Mouse (Mus musculus) forebrain, embryonic 12.5 days (tissue): ENCODE results near the gene Elk4. TPM values are rescaled to one million over a fixed set of nuclear protein-coding genes. Genes with fewer than 3 reads are reported as not detected.

Experiments
- ATAC-seq: fragments of 200-750 bp; cut with Nextera tagmentation; 2 replicates; pipeline ENCODE4 v1.8.0; 2017; ENCODE audit warnings: moderate TSS enrichment; ENCODE audit not compliant: low FRiP score
- H3K27ac ChIP-seq: fragments of 300-500 bp; sonication (generic); 2 replicates; pipeline ENCODE4 v1.5.1; 2016; ENCODE audit warnings: mild to moderate bottlenecking
- H3K27me3 ChIP-seq: fragments of 300-500 bp; sonication (generic); 2 replicates; pipeline ENCODE4 v1.6.1; 2016; ENCODE audit warnings: mild to moderate bottlenecking
- H3K36me3 ChIP-seq: fragments of 300-500 bp; sonication (generic); replicated peaks from 2 replicates; pipeline ENCODE4 v1.6.1; 2016; ENCODE audit warnings: mild to moderate bottlenecking
- H3K4me1 ChIP-seq: fragments of 300-500 bp; sonication (generic); 2 replicates; pipeline ENCODE4 v1.6.1; 2016
- H3K4me2 ChIP-seq: fragments of 300-500 bp; sonication (generic); 2 replicates; pipeline ENCODE4 v1.6.1; 2016; ENCODE audit warnings: mild to moderate bottlenecking, moderate library complexity
- H3K4me3 ChIP-seq: fragments of 300-500 bp; sonication (generic); replicated peaks from 2 replicates; pipeline ENCODE4 v1.5.1; 2016; ENCODE audit warnings: mild to moderate bottlenecking
- H3K9ac ChIP-seq: fragments of 300-500 bp; sonication (generic); 2 replicates; pipeline ENCODE4 v1.6.1; 2016; ENCODE audit warnings: mild to moderate bottlenecking
- H3K9me3 ChIP-seq: fragments of 300-500 bp; sonication (generic); 2 replicates; pipeline ENCODE4 v1.6.1; 2016
- WGBS: fragments of 180-500 bp; shearing (Covaris S2); methylation state at CpG from one replicate; pipeline ENCODE4 v1.1.7; 2016; 5-methylcytosine and 5-hydroxymethylcytosine counted together
- polyA plus RNA-seq: library from polyadenylated mRNA; unstranded; fragments of >200 nt; fragmentation: Nextera tagmentation; extraction: Ambion mirVana; gene quantifications from 2 replicates; pipeline ENCODE4 v1.2.1, GENCODE M21; 2016

The Elk4 gene
- polyA plus RNA-seq, 1 experiment from 2014 or later, result 19.9 TPM

GRCm38 (mm10) chr1:132007828-132008827 lies 721 bp downstream of the Elk4 start:
- WGBS, result under 1% methylated on average over 68 of the region's 72 CpGs
- Histone ChIP-seq H3K27me3 (no peaks in the 10 kb centered on the region), H3K36me3 (no peaks in the 10 kb centered on the region), H3K9ac (peak overlapping the region; percentile 94), H3K9me3 (no peaks in the 10 kb centered on the region), H3K4me3 (peak overlapping the region; percentile 89), H3K4me1 (peaks cover 18% of the 10 kb centered on the region), H3K4me2 (peak overlapping the region; percentile 79), H3K27ac (peak overlapping the region; percentile 97)
- ATAC-seq, result peak; percentile 93

GRCm38 (mm10) chr1:132008881-132009644 lies 1.7 kb downstream of the Elk4 start:
- Histone ChIP-seq H3K36me3 (no peaks in the 10 kb centered on the region), H3K27me3 (no peaks in the 10 kb centered on the region), H3K27ac (no peak overlapping the region), H3K4me2 (peak overlapping the region; percentile 79), H3K9me3 (no peaks in the 10 kb centered on the region), H3K4me1 (peaks cover 18% of the 10 kb centered on the region), H3K9ac (0 out of 2 replicates have a peak overlapping the region, but pooled peaks have one; percentile 40), H3K4me3 (peak overlapping the region; percentile 89)
- no peak for ATAC-seq
- 32% methylated on average over 8 of the region's 8 CpGs for WGBS

GRCm38 (mm10) chr1:132010632-132011501 lies 3.5 kb downstream of the Elk4 start:
- H3K27me3 ChIP-seq, result no peaks in the 10 kb centered on the region
- no peak for ATAC-seq
- no peak overlapping the region for H3K4me3 ChIP-seq
- H3K4me1 ChIP-seq, result peaks cover 18% of the 10 kb centered on the region
- no peak overlapping the region for H3K4me2 ChIP-seq
- no peak overlapping the region for H3K27ac ChIP-seq
- WGBS, result 88% methylated on average over 17 of the region's 17 CpGs
- H3K9ac ChIP-seq, result no peak overlapping the region
- H3K36me3 ChIP-seq, result peaks cover 17% of the 10 kb centered on the region
- H3K9me3 ChIP-seq, result no peaks in the 10 kb centered on the region

- WGBS, result 77% methylated on average over 2 of the region's 2 CpGs
Measured at GRCm38 (mm10) chr1:132011785-132012184, 4.4 kb downstream of the Elk4 start.

GRCm38 (mm10) chr1:132012861-132013260 lies 5.5 kb downstream of the Elk4 start:
- peaks cover 32% of the 10 kb centered on the region for H3K36me3 ChIP-seq
- H3K27me3 ChIP-seq, result no peaks in the 10 kb centered on the region
- WGBS, result 87% methylated on average over 8 of the region's 8 CpGs
- no peaks in the 10 kb centered on the region for H3K9me3 ChIP-seq
- H3K27ac ChIP-seq, result no peak overlapping the region
- H3K9ac ChIP-seq, result no peak overlapping the region
- H3K4me3 ChIP-seq, result no peak overlapping the region
- no peak overlapping the region for H3K4me2 ChIP-seq
- ATAC-seq, result no peak
- peaks cover 13% of the 10 kb centered on the region for H3K4me1 ChIP-seq

More at GRCm38 (mm10) chr1:132011785-132012184, 4.4 kb downstream of the Elk4 start:
- Histone ChIP-seq H3K4me1 (peaks cover 14% of the 10 kb centered on the region), H3K9me3 (no peaks in the 10 kb centered on the region), H3K9ac (no peak overlapping the region), H3K27me3 (no peaks in the 10 kb centered on the region), H3K4me3 (no peak overlapping the region), H3K27ac (no peak overlapping the region), H3K36me3 (peaks cover 22% of the 10 kb centered on the region), H3K4me2 (no peak overlapping the region)
- ATAC-seq, result no peak

GRCm38 (mm10) chr1:132014800-132015199 lies 7.4 kb downstream of the Elk4 start:
- Histone ChIP-seq H3K4me3 (no peak overlapping the region), H3K4me1 (no peaks in the 10 kb centered on the region; the same call in 1 of the 2 replicates), H3K9ac (no peak overlapping the region), H3K9me3 (no peaks in the 10 kb centered on the region), H3K4me2 (no peak overlapping the region), H3K36me3 (peaks cover 52% of the 10 kb centered on the region), H3K27me3 (no peaks in the 10 kb centered on the region), H3K27ac (no peak overlapping the region)
- ATAC-seq, result no peak
- 96% methylated on average over 1 of the region's 1 CpGs for whole genome bisulfite sequencing

GRCm38 (mm10) chr1:132016691-132017090 lies 9.3 kb downstream of the Elk4 start:
- Histone ChIP-seq H3K4me3 (no peak overlapping the region), H3K36me3 (peaks cover 63% of the 10 kb centered on the region), H3K27me3 (no peaks in the 10 kb centered on the region), H3K9me3 (no peaks in the 10 kb centered on the region), H3K9ac (no peak overlapping the region), H3K4me2 (no peak overlapping the region), H3K4me1 (no peaks in the 10 kb centered on the region), H3K27ac (no peak overlapping the region)
- WGBS, result 97% methylated on average over 1 of the region's 1 CpGs
- ATAC-seq, result no peak

GRCm38 (mm10) chr1:132019876-132020275 lies 12.5 kb downstream of the Elk4 start:
- 98% methylated on average over 7 of the region's 7 CpGs for WGBS
- no peak for ATAC-seq
- Histone ChIP-seq H3K9ac (no peak overlapping the region), H3K27ac (no peak overlapping the region), H3K36me3 (peaks cover 78% of the 10 kb centered on the region), H3K4me1 (no peaks in the 10 kb centered on the region), H3K27me3 (no peaks in the 10 kb centered on the region), H3K9me3 (no peaks in the 10 kb centered on the region), H3K4me3 (no peak overlapping the region), H3K4me2 (no peak overlapping the region)

GRCm38 (mm10) chr1:132022107-132022506 lies 14.7 kb downstream of the Elk4 start:
- no peak for ATAC-seq
- Histone ChIP-seq H3K27me3 (no peaks in the 10 kb centered on the region), H3K4me1 (no peaks in the 10 kb centered on the region), H3K27ac (no peak overlapping the region), H3K9me3 (no peaks in the 10 kb centered on the region), H3K36me3 (peaks cover 79% of the 10 kb centered on the region), H3K4me3 (no peak overlapping the region), H3K4me2 (no peak overlapping the region), H3K9ac (no peak overlapping the region)
- whole genome bisulfite sequencing, result 95% methylated on average over 3 of the region's 3 CpGs

- H3K9me3 ChIP-seq, result no peaks in the 10 kb centered on the region
- 90% methylated on average over 11 of the region's 11 CpGs for WGBS
- H3K9ac ChIP-seq, result no peak overlapping the region
- ATAC-seq, result no peak
- no peak overlapping the region for H3K4me2 ChIP-seq
- peaks cover 85% of the 10 kb centered on the region for H3K36me3 ChIP-seq
- no peak overlapping the region for H3K27ac ChIP-seq
- no peaks in the 10 kb centered on the region for H3K4me1 ChIP-seq
- no peaks in the 10 kb centered on the region for H3K27me3 ChIP-seq
- no peak overlapping the region for H3K4me3 ChIP-seq
Measured at GRCm38 (mm10) chr1:132026925-132027646, 19.7 kb downstream of the Elk4 start.

GRCm38 (mm10) chr1:132027978-132028377 lies 20.6 kb downstream of the Elk4 start:
- Histone ChIP-seq H3K36me3 (peaks cover 85% of the 10 kb centered on the region), H3K9ac (no peak overlapping the region), H3K4me3 (no peak overlapping the region), H3K27me3 (no peaks in the 10 kb centered on the region), H3K27ac (no peak overlapping the region), H3K4me1 (no peaks in the 10 kb centered on the region), H3K9me3 (no peaks in the 10 kb centered on the region), H3K4me2 (no peak overlapping the region)
- ATAC-seq, result no peak
- 95% methylated on average over 5 of the region's 5 CpGs for WGBS
